Mouse (Mus musculus): ENCODE measurements around the gene Dnah1. TPM values are rescaled to one million over a fixed set of nuclear protein-coding genes. Genes with fewer than 3 reads are reported as not detected.

Gene Dnah1
- total and polyA plus RNA-seq, 2 experiments = under 0.01 to 0.04 TPM

DNA sequence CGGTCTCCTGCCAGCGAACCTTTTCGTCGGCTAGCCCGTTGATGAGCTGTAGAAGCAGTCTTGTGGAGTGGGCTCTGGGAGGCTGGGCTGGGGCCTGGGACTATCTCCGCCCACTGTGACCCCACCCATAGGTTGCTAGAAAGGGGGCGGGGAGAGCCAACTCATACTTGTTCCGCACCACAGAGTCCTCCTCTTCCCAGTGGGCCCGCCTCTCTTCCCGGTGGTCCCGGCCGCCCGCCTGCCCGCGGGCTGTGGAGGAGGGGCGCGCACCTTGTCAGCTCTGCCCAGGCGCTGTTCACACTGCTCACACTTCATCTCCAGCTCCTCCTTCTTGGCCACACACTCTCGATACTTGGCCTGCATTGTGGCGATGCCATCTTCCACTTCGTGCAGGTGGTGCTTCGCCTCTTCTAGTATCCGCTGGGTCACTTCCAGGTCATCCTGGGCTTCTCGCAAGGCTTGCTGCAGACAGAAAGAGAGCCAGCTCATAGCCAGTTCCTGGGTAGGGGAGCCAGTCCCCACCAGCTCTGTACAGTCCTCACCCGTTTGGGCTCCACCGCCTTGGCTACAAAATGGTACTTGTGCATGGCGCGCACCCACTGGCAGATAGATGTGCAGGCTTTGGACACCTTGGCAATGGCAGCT, 54.1 kb downstream of the Dnah1 start:
- Histone ChIP-seq H3K79me2 (ENCODE audit: control insufficient read depth, insufficient read depth, low read length) (no peaks in the 10 kb centered on the region), H3K9ac (ENCODE audit: low read depth, low read length) (no peak overlapping the region), H3K27me3 (ENCODE audit: control insufficient read depth, insufficient read depth, low read length) (no peaks in the 10 kb centered on the region), H3K4me1 (ENCODE audit: control insufficient read depth, insufficient read depth, low read length) (no peaks in the 10 kb centered on the region), H3K27ac (replicated peaks; ENCODE audit: insufficient read depth, low read depth, low read length) (no peak overlapping the region), H3K4me3 (ENCODE audit: insufficient read depth, low read depth, low read length) (no peak overlapping the region), H3K36me3 (ENCODE audit: control insufficient read depth, insufficient read depth, low read length) (no peaks in the 10 kb centered on the region)
- DNase-seq (ENCODE audit: extremely low read depth, low read depth, low spot score) = no peak
- 30% methylated on average over 28 of the region's 28 CpGs for WGBS
- TF ChIP-seq POLR2A (IDR thresholded peaks at IDR 0.05; ENCODE audit: extremely low read depth, insufficient read depth, low read length) (no peak), CTCF (IDR thresholded peaks at IDR 0.05; ENCODE audit: low read depth, low read length) (no peak)

DNA sequence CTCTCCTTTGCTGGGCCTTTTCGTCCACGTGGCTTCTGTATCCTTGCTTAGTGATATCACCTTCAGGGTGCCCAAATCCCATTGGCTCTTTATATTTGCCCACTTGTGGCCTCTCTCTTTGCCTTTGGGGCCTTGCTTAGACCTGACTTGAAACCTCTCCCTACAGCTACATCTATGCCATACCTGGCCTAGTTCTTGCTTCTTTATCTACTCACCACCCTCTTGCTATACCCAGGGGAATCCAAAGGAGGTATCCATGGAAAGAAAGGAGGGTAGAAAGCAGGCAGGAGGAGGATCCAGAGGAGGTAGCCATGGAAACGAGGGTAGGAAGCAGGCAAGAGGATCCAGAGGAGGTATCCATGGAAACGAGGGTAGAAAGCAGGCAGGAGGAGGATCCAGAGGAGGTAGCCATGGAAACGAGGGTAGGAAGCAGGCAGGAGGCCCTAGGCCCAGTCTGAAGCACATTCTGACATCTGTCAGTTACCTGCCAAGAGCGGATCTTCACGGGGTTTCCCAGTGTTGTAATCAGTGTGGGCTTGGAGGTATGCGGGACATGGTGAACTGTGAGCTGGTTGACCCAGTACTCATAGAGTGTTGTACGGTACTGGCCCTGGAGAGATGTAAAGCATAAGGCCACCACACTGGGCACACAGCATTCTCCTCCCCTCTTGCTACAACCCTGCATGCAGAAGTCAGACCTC, 55.2 kb downstream of the Dnah1 start:
- WGBS = 74% methylated on average over 9 of the region's 9 CpGs
- Histone ChIP-seq H3K79me2 (ENCODE audit: control insufficient read depth, insufficient read depth, low read length) (no peaks in the 10 kb centered on the region), H3K27me3 (ENCODE audit: control insufficient read depth, insufficient read depth, low read length) (no peaks in the 10 kb centered on the region), H3K9ac (ENCODE audit: low read depth, low read length) (no peak overlapping the region), H3K36me3 (ENCODE audit: control insufficient read depth, insufficient read depth, low read length) (no peaks in the 10 kb centered on the region), H3K4me3 (ENCODE audit: insufficient read depth, low read depth, low read length) (no peak overlapping the region), H3K4me1 (ENCODE audit: control insufficient read depth, insufficient read depth, low read length) (no peaks in the 10 kb centered on the region), H3K27ac (replicated peaks; ENCODE audit: insufficient read depth, low read depth, low read length) (no peak overlapping the region)
- DNase-seq (ENCODE audit: extremely low read depth, low read depth, low spot score) = no peak
- TF ChIP-seq CTCF (IDR thresholded peaks at IDR 0.05; ENCODE audit: low read depth, low read length) (no peak), POLR2A (IDR thresholded peaks at IDR 0.05; ENCODE audit: extremely low read depth, insufficient read depth, low read length) (no peak)

DNA sequence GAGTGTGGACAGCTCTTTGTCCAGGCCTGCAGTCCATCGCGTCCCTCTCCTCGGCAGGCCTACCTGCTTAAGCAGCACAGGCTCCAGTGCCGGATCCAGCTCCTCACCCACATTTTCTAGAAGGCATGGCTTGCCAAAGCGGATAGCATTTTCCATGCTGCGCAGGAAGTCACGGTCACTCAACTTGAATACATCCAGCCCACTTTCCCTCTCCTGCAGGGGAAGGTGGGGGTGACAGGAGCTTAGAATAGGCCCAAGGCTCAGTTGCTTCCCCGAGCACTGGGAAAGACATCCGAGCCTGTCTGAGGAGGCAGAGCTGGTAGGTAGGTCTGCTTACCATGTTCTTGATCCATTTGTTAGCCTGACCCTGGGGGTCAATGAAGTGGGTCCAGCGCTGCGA, 56.0 kb downstream of the Dnah1 start:
- Histone ChIP-seq H3K36me3 (ENCODE audit: control insufficient read depth, insufficient read depth, low read length) (no peaks in the 10 kb centered on the region), H3K4me3 (ENCODE audit: insufficient read depth, low read depth, low read length) (no peak overlapping the region), H3K9ac (ENCODE audit: low read depth, low read length) (no peak overlapping the region), H3K4me1 (ENCODE audit: control insufficient read depth, insufficient read depth, low read length) (no peaks in the 10 kb centered on the region), H3K79me2 (ENCODE audit: control insufficient read depth, insufficient read depth, low read length) (no peaks in the 10 kb centered on the region), H3K27ac (replicated peaks; ENCODE audit: insufficient read depth, low read depth, low read length) (no peak overlapping the region), H3K27me3 (ENCODE audit: control insufficient read depth, insufficient read depth, low read length) (no peaks in the 10 kb centered on the region)
- no peak for DNase-seq (ENCODE audit: extremely low read depth, low read depth, low spot score)
- TF ChIP-seq CTCF (IDR thresholded peaks at IDR 0.05; ENCODE audit: low read depth, low read length) (no peak), POLR2A (IDR thresholded peaks at IDR 0.05; ENCODE audit: extremely low read depth, insufficient read depth, low read length) (no peak)
- WGBS = 90% methylated on average over 11 of the region's 11 CpGs

DNA sequence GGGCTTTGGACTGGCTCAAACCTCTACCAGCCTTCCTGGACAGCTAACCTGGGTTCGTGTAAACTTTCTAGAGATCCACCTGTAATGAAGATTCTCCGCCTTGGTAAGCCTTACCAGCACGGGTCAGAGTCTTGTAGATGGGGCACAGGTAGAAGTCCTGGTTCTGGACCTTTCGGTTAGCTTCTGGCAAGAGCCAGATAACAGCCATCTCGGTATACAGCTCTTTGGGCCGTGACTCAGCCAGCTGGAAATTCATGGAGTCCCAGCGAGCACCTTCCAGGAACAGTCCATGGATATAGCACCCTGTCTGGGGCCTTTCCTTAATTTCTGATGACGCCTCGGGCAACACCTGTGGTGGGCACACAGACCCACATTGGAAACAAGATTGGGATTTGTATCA, 62.8 kb downstream of the Dnah1 start:
- TF ChIP-seq POLR2A (IDR thresholded peaks at IDR 0.05; ENCODE audit: extremely low read depth, insufficient read depth, low read length) (no peak), CTCF (IDR thresholded peaks at IDR 0.05; ENCODE audit: low read depth, low read length) (no peak)
- 94% methylated on average over 9 of the region's 9 CpGs for WGBS
- Histone ChIP-seq H3K27me3 (ENCODE audit: control insufficient read depth, insufficient read depth, low read length) (no peaks in the 10 kb centered on the region), H3K9ac (ENCODE audit: low read depth, low read length) (no peak overlapping the region), H3K4me3 (ENCODE audit: insufficient read depth, low read depth, low read length) (no peak overlapping the region), H3K27ac (replicated peaks; ENCODE audit: insufficient read depth, low read depth, low read length) (no peak overlapping the region), H3K36me3 (ENCODE audit: control insufficient read depth, insufficient read depth, low read length) (peaks cover 20% of the 10 kb centered on the region), H3K4me1 (ENCODE audit: control insufficient read depth, insufficient read depth, low read length) (no peaks in the 10 kb centered on the region), H3K79me2 (ENCODE audit: control insufficient read depth, insufficient read depth, low read length) (no peaks in the 10 kb centered on the region)
- DNase-seq (ENCODE audit: extremely low read depth, low read depth, low spot score) = no peak

DNA sequence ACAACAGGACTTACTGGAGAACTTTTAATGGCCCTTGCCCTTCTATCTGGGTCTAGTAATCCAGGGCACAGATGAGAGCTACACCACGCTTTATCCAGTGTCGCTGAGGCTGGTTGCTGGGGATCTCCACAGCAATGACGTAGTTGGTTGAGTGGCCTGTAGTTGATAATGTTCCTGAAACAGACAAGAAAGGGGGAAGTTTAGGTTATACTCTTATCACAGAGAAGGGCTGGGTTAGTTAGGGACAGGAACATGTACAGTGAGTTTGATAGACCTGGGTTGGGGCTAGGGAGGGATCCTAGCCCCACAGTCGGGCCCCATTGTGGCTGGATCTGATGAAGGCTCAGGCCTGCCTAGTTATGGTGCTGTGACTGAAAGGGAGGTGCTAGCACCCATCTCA, 63.3 kb downstream of the Dnah1 start:
- no peaks in the 10 kb centered on the region for H3K27me3 ChIP-seq (ENCODE audit: control insufficient read depth, insufficient read depth, low read length)
- no peak overlapping the region for H3K4me3 ChIP-seq (ENCODE audit: insufficient read depth, low read depth, low read length)
- no peaks in the 10 kb centered on the region for H3K79me2 ChIP-seq (ENCODE audit: control insufficient read depth, insufficient read depth, low read length)
- no peaks in the 10 kb centered on the region for H3K4me1 ChIP-seq (ENCODE audit: control insufficient read depth, insufficient read depth, low read length)
- 96% methylated on average over 4 of the region's 4 CpGs for WGBS
- no peak for DNase-seq (ENCODE audit: extremely low read depth, low read depth, low spot score)
- no peak overlapping the region for H3K9ac ChIP-seq (ENCODE audit: low read depth, low read length)
- peaks cover 21% of the 10 kb centered on the region for H3K36me3 ChIP-seq (ENCODE audit: control insufficient read depth, insufficient read depth, low read length)
- no peak for TF ChIP-seq CTCF (IDR thresholded peaks at IDR 0.05; ENCODE audit: low read depth, low read length)
- TF ChIP-seq POLR2A (IDR thresholded peaks at IDR 0.05; ENCODE audit: extremely low read depth, insufficient read depth, low read length) = no peak
- no peak overlapping the region for H3K27ac ChIP-seq (replicated peaks; ENCODE audit: insufficient read depth, low read depth, low read length)

DNA sequence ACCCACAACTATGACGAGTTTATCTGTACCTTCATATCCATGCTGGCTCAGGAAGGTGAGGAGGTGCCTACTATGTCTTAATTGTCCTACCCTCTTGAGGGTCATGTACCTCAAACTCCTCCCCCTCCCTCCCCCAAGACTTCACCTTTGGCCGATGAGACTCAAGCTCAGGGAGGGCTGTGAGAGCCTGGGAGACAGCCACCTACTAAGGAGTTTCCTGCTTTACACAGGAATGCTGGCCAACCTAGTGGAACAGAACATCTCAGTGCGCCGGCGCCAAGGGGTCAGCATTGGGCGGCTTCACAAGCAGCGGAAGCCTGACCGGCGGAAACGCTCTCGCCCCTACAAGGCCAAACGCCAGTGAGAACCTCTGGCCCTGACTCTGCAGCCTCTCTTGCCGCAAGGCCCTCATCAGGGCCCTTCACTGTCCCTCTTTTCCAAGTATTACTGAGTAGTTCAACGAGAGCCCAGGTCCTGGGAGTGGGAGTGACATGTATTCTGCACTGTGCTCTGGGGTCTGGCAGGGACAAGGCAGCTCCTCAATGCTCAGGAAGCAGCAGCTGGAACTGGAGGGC, 65.1 kb downstream of the Dnah1 start:
- no peak overlapping the region for H3K9ac ChIP-seq (ENCODE audit: low read depth, low read length)
- no peaks in the 10 kb centered on the region for H3K4me1 ChIP-seq (ENCODE audit: control insufficient read depth, insufficient read depth, low read length)
- TF ChIP-seq CTCF (IDR thresholded peaks at IDR 0.05; ENCODE audit: low read depth, low read length) (no peak), POLR2A (IDR thresholded peaks at IDR 0.05; ENCODE audit: extremely low read depth, insufficient read depth, low read length) (no peak)
- H3K27ac ChIP-seq (replicated peaks; ENCODE audit: insufficient read depth, low read depth, low read length) = no peak overlapping the region
- H3K79me2 ChIP-seq (ENCODE audit: control insufficient read depth, insufficient read depth, low read length) = no peaks in the 10 kb centered on the region
- no peak overlapping the region for H3K4me3 ChIP-seq (ENCODE audit: insufficient read depth, low read depth, low read length)
- DNase-seq (ENCODE audit: extremely low read depth, low read depth, low spot score) = no peak
- H3K27me3 ChIP-seq (ENCODE audit: control insufficient read depth, insufficient read depth, low read length) = no peaks in the 10 kb centered on the region
- WGBS = 93% methylated on average over 14 of the region's 14 CpGs
- peaks cover 33% of the 10 kb centered on the region for H3K36me3 ChIP-seq (ENCODE audit: control insufficient read depth, insufficient read depth, low read length)
